In the genomic region with DNA sequence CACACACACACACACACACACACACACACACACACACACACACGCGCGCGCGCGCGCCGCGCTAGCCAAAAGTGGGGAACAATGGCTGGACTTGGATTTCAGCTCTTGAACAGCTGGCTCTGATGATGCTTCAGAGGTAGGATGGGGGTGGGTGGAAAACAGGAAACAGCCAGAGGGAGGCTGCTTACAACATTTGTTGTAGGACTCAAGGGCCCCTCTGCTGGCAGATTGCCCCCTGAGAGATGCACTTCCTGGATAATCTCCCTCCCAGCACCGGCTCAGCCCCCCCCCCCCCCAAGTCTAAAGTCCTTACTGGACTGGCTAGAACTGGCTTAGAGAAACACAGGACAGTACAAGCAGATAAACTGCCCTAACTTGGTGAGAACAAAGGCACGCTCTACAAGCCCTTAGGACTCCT, we compare ENCODE assay signal across 8 mouse cellular contexts. TPM values are rescaled to one million over a fixed set of nuclear protein-coding genes. Genes with fewer than 3 reads are reported as not detected.
DNase-seq lines count a peak whose midpoint lies in the region; ATAC-seq and TF ChIP-seq lines count a peak whose summit lies in the region.

No protein-coding gene starts in this region.

- peak; percentile 19; the same call in 1 of the 2 replicates for TF ChIP-seq CTCF in intestine, postnatal 0 days (IDR thresholded peaks at IDR 0.05; ENCODE audit: low read depth)

- peak; percentile 63 to 83 for DNase-seq in heart, adult 18-20 months
- peak; percentile 50 for DNase-seq in lung, postnatal 36 days
- no peak for DNase-seq in cerebellum, postnatal 25 days
- no peak for DNase-seq in frontal cortex, postnatal 25 days (ENCODE audit: low spot score in 2 of 2)
- no peak for DNase-seq in testis, postnatal 14 days (ENCODE audit: low spot score)

- no peak overlapping the region for H3K4me3 ChIP-seq in midbrain, embryonic 16.5 days (ENCODE audit: low read depth, low read length)
- H3K4me3 ChIP-seq in midbrain, embryonic 15.5 days: no peak overlapping the region
- no peak overlapping the region for H3K4me3 ChIP-seq in intestine, postnatal 0 days (ENCODE audit: low read depth, low read length)

- no peaks in the 10 kb centered on the region for H3K9me3 ChIP-seq in midbrain, embryonic 16.5 days (replicated peaks; ENCODE audit: control insufficient read depth, low read length, poor library complexity, severe bottlenecking)
- no peaks in the 10 kb centered on the region for H3K9me3 ChIP-seq in midbrain, embryonic 15.5 days
- no peaks in the 10 kb centered on the region for H3K9me3 ChIP-seq in intestine, postnatal 0 days (ENCODE audit: control insufficient read depth)

- H3K9ac ChIP-seq in midbrain, embryonic 16.5 days (ENCODE audit: low read depth, low read length): 0 out of 2 replicates have a peak overlapping the region, but pooled peaks have one; percentile 10
- no peak overlapping the region for H3K9ac ChIP-seq in midbrain, embryonic 15.5 days
- H3K9ac ChIP-seq in intestine, postnatal 0 days (ENCODE audit: low read depth, low read length): no peak overlapping the region

- H3K4me1 ChIP-seq in midbrain, embryonic 16.5 days (ENCODE audit: control insufficient read depth, insufficient read depth, low read length): peaks cover 6% of the 10 kb centered on the region
- H3K4me1 ChIP-seq in midbrain, embryonic 15.5 days: peaks cover 7% of the 10 kb centered on the region
- 0 out of 2 replicates have a peak, but pooled peaks cover 5% of the 10 kb centered on the region for H3K4me1 ChIP-seq in intestine, postnatal 0 days (replicated peaks; ENCODE audit: control insufficient read depth, insufficient read depth, low read length)

- H3K4me2 ChIP-seq in midbrain, embryonic 16.5 days (ENCODE audit: low read length): no peak overlapping the region
- H3K4me2 ChIP-seq in midbrain, embryonic 15.5 days: no peak overlapping the region
- H3K4me2 ChIP-seq in intestine, postnatal 0 days (replicated peaks; ENCODE audit: low read depth): no peak overlapping the region

- no peak overlapping the region for H3K27ac ChIP-seq in midbrain, embryonic 16.5 days (ENCODE audit: low read length)
- no peak overlapping the region for H3K27ac ChIP-seq in midbrain, embryonic 15.5 days
- H3K27ac ChIP-seq in intestine, postnatal 0 days (ENCODE audit: low read depth, low read length): no peak overlapping the region

- no peaks in the 10 kb centered on the region for H3K27me3 ChIP-seq in midbrain, embryonic 16.5 days (ENCODE audit: control insufficient read depth, insufficient read depth, low read depth, low read length)
- 0 out of 2 replicates have a peak, but pooled peaks cover 4% of the 10 kb centered on the region for H3K27me3 ChIP-seq in midbrain, embryonic 15.5 days (replicated peaks)
- H3K27me3 ChIP-seq in intestine, postnatal 0 days (replicated peaks; ENCODE audit: control insufficient read depth, insufficient read depth, low read length): no peaks in the 10 kb centered on the region

- H3K36me3 ChIP-seq in midbrain, embryonic 16.5 days (ENCODE audit: control insufficient read depth, insufficient read depth, low read length): no peaks in the 10 kb centered on the region
- no peaks in the 10 kb centered on the region for H3K36me3 ChIP-seq in midbrain, embryonic 15.5 days (replicated peaks)
- no peaks in the 10 kb centered on the region for H3K36me3 ChIP-seq in intestine, postnatal 0 days (ENCODE audit: control insufficient read depth, insufficient read depth)

- no peak for ATAC-seq in midbrain, embryonic 16.5 days
- ATAC-seq in midbrain, embryonic 15.5 days (replicated peaks): no peak
- 0 out of 2 replicates have a peak, but pooled peaks have one; percentile 22 for ATAC-seq in intestine, postnatal 0 days

- 40% methylated on average over 9 of the region's 11 CpGs for WGBS in midbrain, embryonic 16.5 days
- 79% methylated on average over 11 of the region's 11 CpGs for WGBS in midbrain, embryonic 15.5 days
- 59% methylated on average over 11 of the region's 11 CpGs for WGBS in intestine, postnatal 0 days

RNA-seq across cellular contexts. Expression of a gene that starts 4.9 kb away (rescaled TPM):
- 28.4 and 28.6 TPM in 2 replicates for polyA plus RNA-seq in midbrain, embryonic 16.5 days (2015; fragmentation: Nextera tagmentation; extraction: Ambion mirVana)
- 29.4 and 31.4 TPM in 2 replicates for polyA plus RNA-seq in midbrain, embryonic 15.5 days (2015; fragmentation: Nextera tagmentation; extraction: Ambion mirVana)
- total RNA-seq in heart, adult 18-20 months (2021): 10 to 100 TPM; 29.7 to 29.9 TPM
- polyA plus RNA-seq in intestine, postnatal 0 days (2015; fragmentation: Nextera tagmentation; extraction: Ambion mirVana): 29.3 and 34.6 TPM in 2 replicates

RNA-seq across cellular contexts. Expression of a gene that starts 9.5 kb away (rescaled TPM):
- 20.6 and 25.8 TPM in 2 replicates for polyA plus RNA-seq in midbrain, embryonic 16.5 days (2015; fragmentation: Nextera tagmentation; extraction: Ambion mirVana)
- polyA plus RNA-seq in midbrain, embryonic 15.5 days (2015; fragmentation: Nextera tagmentation; extraction: Ambion mirVana): 22.5 and 23.7 TPM in 2 replicates
- total RNA-seq in heart, adult 18-20 months (2021): under 1 TPM; 0.20 to 0.21 TPM
- 0.33 and 0.42 TPM in 2 replicates for polyA plus RNA-seq in intestine, postnatal 0 days (2015; fragmentation: Nextera tagmentation; extraction: Ambion mirVana)

RNA-seq across cellular contexts. Expression of a gene that starts 34.4 kb away (rescaled TPM):
- polyA plus RNA-seq in midbrain, embryonic 16.5 days (2015; fragmentation: Nextera tagmentation; extraction: Ambion mirVana): 16.6 and 18.3 TPM in 2 replicates
- polyA plus RNA-seq in midbrain, embryonic 15.5 days (2015; fragmentation: Nextera tagmentation; extraction: Ambion mirVana): 14.7 and 16.6 TPM in 2 replicates
- under 1 TPM; 0.18 to 0.37 TPM for total RNA-seq in heart, adult 18-20 months (2021)
- 0.42 and 0.44 TPM in 2 replicates for polyA plus RNA-seq in intestine, postnatal 0 days (2015; fragmentation: Nextera tagmentation; extraction: Ambion mirVana)

RNA-seq across cellular contexts. Expression of a gene that starts 39.8 kb away (rescaled TPM):
- polyA plus RNA-seq in midbrain, embryonic 16.5 days (2015; fragmentation: Nextera tagmentation; extraction: Ambion mirVana): 79.4 and 87.2 TPM in 2 replicates
- 95.2 and 107 TPM in 2 replicates for polyA plus RNA-seq in midbrain, embryonic 15.5 days (2015; fragmentation: Nextera tagmentation; extraction: Ambion mirVana)
- total RNA-seq in heart, adult 18-20 months (2021): 10 to 100 TPM; 73.6 to 77.5 TPM
- polyA plus RNA-seq in intestine, postnatal 0 days (2015; fragmentation: Nextera tagmentation; extraction: Ambion mirVana): 111 and 119 TPM in 2 replicates

RNA-seq across cellular contexts. Expression of a gene that starts 39.8 kb away (rescaled TPM):
- 71.3 and 80.7 TPM in 2 replicates for polyA plus RNA-seq in midbrain, embryonic 16.5 days (2015; fragmentation: Nextera tagmentation; extraction: Ambion mirVana)
- 71.6 and 78.4 TPM in 2 replicates for polyA plus RNA-seq in midbrain, embryonic 15.5 days (2015; fragmentation: Nextera tagmentation; extraction: Ambion mirVana)
- 10 to 100 TPM; 24.5 to 27.2 TPM for total RNA-seq in heart, adult 18-20 months (2021)
- 32.1 and 32.3 TPM in 2 replicates for polyA plus RNA-seq in intestine, postnatal 0 days (2015; fragmentation: Nextera tagmentation; extraction: Ambion mirVana)

Comparison
In these comparisons a context has a peak if more than half of its experiments do, and no peak if none do; other contexts are left out.
1. DNase-seq: peak in heart, adult 18-20 months (2 of 2) and lung, postnatal 36 days (single experiment); none in cerebellum, postnatal 25 days (0 of 2), frontal cortex, postnatal 25 days (0 of 2) and testis, postnatal 14 days (single experiment).
2. RNA of a gene that starts 9.5 kb away (polyA plus RNA-seq): 20.6 to 25.8 TPM in midbrain, embryonic 16.5 days and 22.5 to 23.7 TPM in midbrain, embryonic 15.5 days; 0.33 to 0.42 TPM in intestine, postnatal 0 days; every median in the first group is over 10 times any median in the second.
3. RNA of a gene that starts 34.4 kb away (polyA plus RNA-seq): 16.6 to 18.3 TPM in midbrain, embryonic 16.5 days and 14.7 to 16.6 TPM in midbrain, embryonic 15.5 days; 0.42 to 0.44 TPM in intestine, postnatal 0 days; every median in the first group is over 10 times any median in the second.